Mouse (Mus musculus) bone marrow, adult 2 months (tissue): ENCODE data around the gene Cx3cr1.

Experiments used
- CTCF ChIP-seq: fragments of 200-500 bp; IDR thresholded peaks from 2 replicates; pipeline ENCODE4 v1.5.1; 2011; ENCODE audit warnings: low read length, control low read depth; ENCODE audit not compliant: control insufficient read depth, insufficient read depth
- POLR2A ChIP-seq: fragments of 200-500 bp; IDR thresholded peaks from 2 replicates; pipeline ENCODE4 v1.6.1; 2011; ENCODE audit warnings: low read depth, mild to moderate bottlenecking, control low read depth, low read length, borderline replicate concordance; ENCODE audit not compliant: control insufficient read depth

GRCm38 (mm10) chr9:120116184-120116624 lies 46.5 kb upstream of the Cx3cr1 start:
- TF ChIP-seq CTCF (no peak), POLR2A (no peak)
